Comparison of ENCODE assay signal across 33 mouse cellular contexts in the genomic region with DNA sequence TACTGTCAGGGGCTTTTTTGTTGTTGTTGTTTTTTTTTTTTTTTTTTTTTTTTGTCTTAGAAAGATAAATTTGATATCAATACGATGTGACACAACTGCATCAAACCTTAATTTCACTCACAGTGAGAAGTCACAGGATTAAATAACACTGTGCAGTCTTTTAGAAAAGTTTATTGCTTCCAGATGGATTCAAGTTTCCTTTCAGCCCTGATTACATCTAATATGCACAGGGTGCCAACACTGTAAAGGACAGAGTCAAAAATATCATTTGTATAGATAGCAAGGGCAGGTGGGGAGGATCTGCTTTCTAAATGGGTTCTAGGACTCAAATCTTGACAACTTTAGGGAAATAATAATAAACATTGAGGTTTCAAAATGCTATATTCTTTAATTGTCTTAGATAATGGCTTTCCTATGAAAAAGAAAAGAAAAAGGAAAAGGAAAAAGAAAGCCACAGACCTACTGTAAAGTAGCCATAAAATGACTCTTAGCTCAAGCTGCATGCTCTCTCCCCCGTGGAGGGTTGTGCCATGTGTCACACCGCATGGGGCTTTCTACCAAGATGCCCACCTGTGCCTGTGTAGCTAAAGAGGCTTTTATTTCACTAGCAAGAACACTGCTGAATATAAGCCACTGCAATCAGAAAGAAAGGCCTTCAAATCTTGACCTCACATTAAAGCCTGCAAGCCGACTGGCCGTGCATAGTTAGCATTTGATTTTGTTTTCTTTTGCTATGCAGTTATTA. TPM values are rescaled to one million over a fixed set of nuclear protein-coding genes. Genes with fewer than 3 reads are reported as not detected.
A peak's percentile ranks its signal among the peaks of the same experiment; 100 is the strongest.
DNase-seq lines count a peak whose midpoint lies in the region; ATAC-seq lines count a peak whose summit lies in the region.
"Had no signal": no experiment of that assay in that cellular context is flagged by ENCODE, and none has a peak within 500 bp of the region (broad histone marks: within the 10 kb centered on the region; RNA-seq: fewer than 3 reads in every experiment).

No protein-coding gene starts in this region.

- no peak overlapping the region for H3K4me2 ChIP-seq in embryonic facial prominence, embryonic 11.5 days (ENCODE audit: low read depth, low read length)
- no peak overlapping the region for H3K4me2 ChIP-seq in midbrain, embryonic 11.5 days
- H3K4me2 ChIP-seq: embryonic facial prominence, embryonic 12.5 days; forebrain, embryonic 15.5 days; heart, embryonic 15.5 days; hindbrain, embryonic 12.5 days; liver, embryonic 12.5 days; midbrain, embryonic 15.5 days; stomach, embryonic 15.5 days had no signal

- ATAC-seq in embryonic facial prominence, embryonic 11.5 days (replicated peaks; ENCODE audit: insufficient number of reproducible peaks, low FRiP score, low TSS enrichment, low read depth): no peak
- ATAC-seq in midbrain, embryonic 11.5 days (ENCODE audit: low FRiP score): no peak
- ATAC-seq: forebrain, embryonic 15.5 days; liver, embryonic 12.5 days; liver, postnatal 0 days; midbrain, embryonic 15.5 days had no signal

- no peaks in the 10 kb centered on the region for H3K9me3 ChIP-seq in embryonic facial prominence, embryonic 11.5 days (replicated peaks; ENCODE audit: control insufficient read depth, low read length)
- H3K9me3 ChIP-seq in embryonic facial prominence, embryonic 10.5 days: no peaks in the 10 kb centered on the region
- no peaks in the 10 kb centered on the region for H3K9me3 ChIP-seq in midbrain, embryonic 11.5 days (ENCODE audit: control insufficient read depth, low read length)
- H3K9me3 ChIP-seq in midbrain, embryonic 10.5 days (replicated peaks): no peaks in the 10 kb centered on the region
- H3K9me3 ChIP-seq: embryonic facial prominence, embryonic 12.5 days; forebrain, embryonic 15.5 days; heart, embryonic 10.5 days; heart, embryonic 15.5 days; hindbrain, embryonic 12.5 days; liver, embryonic 12.5 days; megakaryocyte, embryonic 14.5 days; midbrain, embryonic 15.5 days; stomach, embryonic 15.5 days had no signal

- no peak overlapping the region for H3K4me3 ChIP-seq in embryonic facial prominence, embryonic 11.5 days (ENCODE audit: low read depth, low read length)
- H3K4me3 ChIP-seq in embryonic facial prominence, embryonic 10.5 days: no peak overlapping the region
- no peak overlapping the region for H3K4me3 ChIP-seq in midbrain, embryonic 11.5 days (ENCODE audit: low read depth, low read length)
- H3K4me3 ChIP-seq in midbrain, embryonic 10.5 days: no peak overlapping the region
- H3K4me3 ChIP-seq: embryonic facial prominence, embryonic 12.5 days; forebrain, embryonic 15.5 days; heart, embryonic 10.5 days; heart, embryonic 15.5 days; hindbrain, embryonic 12.5 days; layer of hippocampus, adult 2 months; left cerebral cortex, adult 2 months; liver, embryonic 12.5 days; megakaryocyte, embryonic 14.5 days; midbrain, embryonic 15.5 days; stomach, embryonic 15.5 days had no signal

- H3K27ac ChIP-seq in embryonic facial prominence, embryonic 11.5 days (replicated peaks; ENCODE audit: low read depth, low read length): no peak overlapping the region
- no peak overlapping the region for H3K27ac ChIP-seq in embryonic facial prominence, embryonic 10.5 days (replicated peaks)
- no peak overlapping the region for H3K27ac ChIP-seq in midbrain, embryonic 11.5 days (ENCODE audit: low read depth, low read length)
- H3K27ac ChIP-seq in midbrain, embryonic 10.5 days (replicated peaks): no peak overlapping the region
- H3K27ac ChIP-seq: embryonic facial prominence, embryonic 12.5 days; forebrain, embryonic 15.5 days; heart, embryonic 10.5 days; heart, embryonic 15.5 days; hindbrain, embryonic 12.5 days; layer of hippocampus, adult 2 months; left cerebral cortex, adult 2 months; liver, embryonic 12.5 days; midbrain, embryonic 15.5 days; stomach, embryonic 15.5 days had no signal

- H3K4me1 ChIP-seq in embryonic facial prominence, embryonic 11.5 days (ENCODE audit: control insufficient read depth, insufficient read depth, low read length): no peaks in the 10 kb centered on the region
- H3K4me1 ChIP-seq in embryonic facial prominence, embryonic 10.5 days: peaks cover 16% of the 10 kb centered on the region
- no peaks in the 10 kb centered on the region for H3K4me1 ChIP-seq in midbrain, embryonic 11.5 days (ENCODE audit: control insufficient read depth, insufficient read depth, low read length)
- 0 out of 2 replicates have a peak, but pooled peaks cover 6% of the 10 kb centered on the region for H3K4me1 ChIP-seq in midbrain, embryonic 10.5 days
- H3K4me1 ChIP-seq: forebrain, embryonic 15.5 days; heart, embryonic 10.5 days; heart, embryonic 15.5 days; hindbrain, embryonic 12.5 days; liver, embryonic 12.5 days; megakaryocyte, embryonic 14.5 days; midbrain, embryonic 15.5 days; stomach, embryonic 15.5 days had no signal

- peak; percentile 67 for DNase-seq in embryonic facial prominence, embryonic 11.5 days (ENCODE audit: low spot score)
- no peak for DNase-seq in embryonic facial prominence, embryonic 10.5 days (ENCODE audit: low spot score)
- peak; percentile 78 for DNase-seq in midbrain, embryonic 11.5 days (ENCODE audit: low spot score, missing footprints)
- DNase-seq in midbrain, embryonic 10.5 days (ENCODE audit: low spot score): no peak
- peak; percentile 83 for DNase-seq in cerebellum, adult 8-10 months
- peak; percentile 88 to 89 for DNase-seq in cerebellum, postnatal 25 days
- DNase-seq in frontal cortex, postnatal 36 days (ENCODE audit: low spot score in 2 of 2): no peak
- no peak for DNase-seq in embryo, embryonic 11 days
- DNase-seq: adrenal gland, postnatal 10 days; gastrocnemius, postnatal 10 days; kidney, adult 2 months; kidney, postnatal 36 days; liver, postnatal 0 days; lung, postnatal 36 days; right cerebral cortex, postnatal 25 days; thymus, postnatal 14 days had no signal

- no peaks in the 10 kb centered on the region for H3K36me3 ChIP-seq in embryonic facial prominence, embryonic 11.5 days (replicated peaks; ENCODE audit: control insufficient read depth, insufficient read depth, low read depth, low read length)
- H3K36me3 ChIP-seq in embryonic facial prominence, embryonic 10.5 days (replicated peaks): no peaks in the 10 kb centered on the region
- H3K36me3 ChIP-seq in midbrain, embryonic 11.5 days (ENCODE audit: control insufficient read depth, insufficient read depth, low read length): no peaks in the 10 kb centered on the region
- H3K36me3 ChIP-seq in midbrain, embryonic 10.5 days: no peaks in the 10 kb centered on the region
- H3K36me3 ChIP-seq: embryonic facial prominence, embryonic 12.5 days; forebrain, embryonic 15.5 days; heart, embryonic 10.5 days; heart, embryonic 15.5 days; hindbrain, embryonic 12.5 days; liver, embryonic 12.5 days; midbrain, embryonic 15.5 days; stomach, embryonic 15.5 days had no signal

- H3K27me3 ChIP-seq in embryonic facial prominence, embryonic 11.5 days (ENCODE audit: control insufficient read depth, insufficient read depth, low read length): no peaks in the 10 kb centered on the region
- H3K27me3 ChIP-seq in embryonic facial prominence, embryonic 10.5 days (replicated peaks; ENCODE audit: low read depth, poor library complexity, severe bottlenecking): no peaks in the 10 kb centered on the region
- no peaks in the 10 kb centered on the region for H3K27me3 ChIP-seq in midbrain, embryonic 11.5 days (ENCODE audit: control insufficient read depth, insufficient read depth, low read length)
- no peaks in the 10 kb centered on the region for H3K27me3 ChIP-seq in midbrain, embryonic 10.5 days (ENCODE audit: low read depth, poor library complexity, severe bottlenecking)
- H3K27me3 ChIP-seq: CH12.LX; embryonic facial prominence, embryonic 12.5 days; forebrain, embryonic 15.5 days; heart, embryonic 15.5 days; hindbrain, embryonic 12.5 days; liver, embryonic 12.5 days; midbrain, embryonic 15.5 days; stomach, embryonic 15.5 days had no signal

- WGBS in embryonic facial prominence, embryonic 11.5 days: 45% methylated on average over 5 of the region's 5 CpGs
- 70% methylated on average over 5 of the region's 5 CpGs for WGBS in embryonic facial prominence, embryonic 10.5 days
- WGBS in midbrain, embryonic 11.5 days: 79% methylated on average over 5 of the region's 5 CpGs
- 80% methylated on average over 5 of the region's 5 CpGs for WGBS in midbrain, embryonic 10.5 days

- H3K9ac ChIP-seq in embryonic facial prominence, embryonic 11.5 days (replicated peaks; ENCODE audit: low read length): no peak overlapping the region
- no peak overlapping the region for H3K9ac ChIP-seq in midbrain, embryonic 11.5 days (ENCODE audit: low read length)
- H3K9ac ChIP-seq: embryonic facial prominence, embryonic 12.5 days; forebrain, embryonic 15.5 days; heart, embryonic 15.5 days; hindbrain, embryonic 12.5 days; liver, embryonic 12.5 days; liver, postnatal 0 days; midbrain, embryonic 15.5 days; stomach, embryonic 15.5 days had no signal

RNA-seq across cellular contexts. Expression of gene Neurod1, which starts 50.7 kb away (rescaled TPM):
- polyA plus RNA-seq in embryonic facial prominence, embryonic 11.5 days (2014; fragmentation: Nextera tagmentation; extraction: Ambion mirVana): 23.6 and 28.1 TPM in 2 replicates
- polyA plus RNA-seq in embryonic facial prominence, embryonic 10.5 days (2016; fragmentation: Nextera tagmentation; extraction: Ambion mirVana): 25.1 and 28.7 TPM in 2 replicates
- polyA plus RNA-seq in midbrain, embryonic 11.5 days (2014; fragmentation: Nextera tagmentation; extraction: Ambion mirVana): 43.4 TPM in 2 replicates
- polyA plus RNA-seq in midbrain, embryonic 10.5 days (2016; fragmentation: Nextera tagmentation; extraction: Ambion mirVana): 18.8 and 23.5 TPM in 2 replicates
- polyA plus RNA-seq: C2C12; gonadal fat pad, adult 2 months; heart, embryonic 15.5 days; kidney, adult 2 months; kidney, embryonic 16.5 days; liver, embryonic 12.5 days; liver, postnatal 0 days; lung, embryonic 16.5 days; urinary bladder, adult 2 months had no signal

RNA-seq across cellular contexts. Expression of gene Cerkl, which starts 50.8 kb away (rescaled TPM):
- polyA plus RNA-seq in embryonic facial prominence, embryonic 11.5 days (2014; fragmentation: Nextera tagmentation; extraction: Ambion mirVana): 2.5 and 2.8 TPM in 2 replicates
- polyA plus RNA-seq in embryonic facial prominence, embryonic 10.5 days (2016; fragmentation: Nextera tagmentation; extraction: Ambion mirVana): 4.5 and 5.2 TPM in 2 replicates
- 2.4 and 2.5 TPM in 2 replicates for polyA plus RNA-seq in midbrain, embryonic 11.5 days (2014; fragmentation: Nextera tagmentation; extraction: Ambion mirVana)
- 2.0 and 2.6 TPM in 2 replicates for polyA plus RNA-seq in midbrain, embryonic 10.5 days (2016; fragmentation: Nextera tagmentation; extraction: Ambion mirVana)
- polyA plus RNA-seq: C2C12 had no signal

Comparison
In these comparisons a context has a peak if more than half of its experiments do, and no peak if none do; other contexts are left out.
1. DNase-seq: peak in embryonic facial prominence, embryonic 11.5 days (single experiment), midbrain, embryonic 11.5 days (single experiment), cerebellum, adult 8-10 months (single experiment) and cerebellum, postnatal 25 days (2 of 2); none in embryonic facial prominence, embryonic 10.5 days (single experiment), midbrain, embryonic 10.5 days (single experiment), frontal cortex, postnatal 36 days (0 of 2) and embryo, embryonic 11 days (single experiment).